Mouse (Mus musculus) small intestine, adult 2 months (tissue): ENCODE results near the gene Spryd7. TPM values are rescaled to one million over a fixed set of nuclear protein-coding genes. Genes with fewer than 3 reads are reported as not detected.
A peak's percentile ranks its signal among the peaks of the same experiment; 100 is the strongest.

ENCODE experiments used
- H3K27ac ChIP-seq: fragments of 200-500 bp; 2 replicates; pipeline ENCODE4 v1.5.1; 2012; ENCODE audit warnings: low read depth, low read length, control low read depth, inconsistent platforms; ENCODE audit not compliant: insufficient read depth
- H3K27me3 ChIP-seq: fragments of 200-500 bp; 2 replicates; pipeline ENCODE4 v1.6.1; 2012; ENCODE audit warnings: mild to moderate bottlenecking, moderate library complexity, low read length, inconsistent platforms; ENCODE audit not compliant: control insufficient read depth, insufficient read depth
- H3K36me3 ChIP-seq: fragments of 200-500 bp; 2 replicates; pipeline ENCODE4 v1.6.1; 2012; ENCODE audit warnings: mild to moderate bottlenecking, low read length, control low read depth, inconsistent platforms; ENCODE audit not compliant: control insufficient read depth, insufficient read depth
- H3K4me1 ChIP-seq: fragments of 200-500 bp; 2 replicates; pipeline ENCODE4 v1.6.1; 2012; ENCODE audit warnings: low read length, inconsistent platforms, mixed read lengths; ENCODE audit not compliant: control insufficient read depth, insufficient read depth, insufficient read length
- H3K4me3 ChIP-seq: fragments of 200-500 bp; 2 replicates; pipeline ENCODE4 v1.5.1; 2012; ENCODE audit warnings: low read depth, mild to moderate bottlenecking, control low read depth, inconsistent platforms, low read length, moderate library complexity
- CTCF ChIP-seq: fragments of 200-500 bp; IDR thresholded peaks from 2 replicates; pipeline ENCODE4 v1.5.1; 2012; ENCODE audit warnings: low read depth, mild to moderate bottlenecking, control low read depth, inconsistent platforms, low read length, moderate library complexity, mixed read lengths; ENCODE audit not compliant: insufficient replicate concordance, insufficient read length; ENCODE audit errors: extremely low read depth
- POLR2A ChIP-seq: fragments of 200-500 bp; IDR thresholded peaks from 2 replicates; pipeline ENCODE4 v1.6.1; 2012; ENCODE audit warnings: low read depth, mild to moderate bottlenecking, control low read depth, inconsistent platforms, low read length, moderate library complexity
- WGBS: fragments of 180-500 bp; shearing (Covaris S2); methylation state at CpG from one replicate; pipeline ENCODE4 v1.1.7; 2018; 5-methylcytosine and 5-hydroxymethylcytosine counted together
- polyA plus RNA-seq: library from polyadenylated mRNA; depleted of rRNA; stranded (reverse); fragments of >200 nt; gene quantifications from 2 replicates; pipeline ENCODE4 v1.2.3, GENCODE M21; 2012

The Spryd7 gene
- polyA plus RNA-seq, 1 experiment: 31.8 TPM

- H3K36me3 ChIP-seq: peaks cover 6% of the 10 kb centered on the region
- peak overlapping the region; percentile 55; the same call in 1 of the 2 replicates for H3K27ac ChIP-seq
- H3K27me3 ChIP-seq: no peaks in the 10 kb centered on the region
- H3K4me3 ChIP-seq: no peak overlapping the region
- 35% methylated on average over 2 of the region's 2 CpGs for WGBS
- TF ChIP-seq CTCF (no peak), POLR2A (no peak)
- peaks cover 11% of the 10 kb centered on the region; the same call in 1 of the 2 replicates for H3K4me1 ChIP-seq
Measured at GRCm38 (mm10) chr14:61530396-61530795, 26.3 kb downstream of the Spryd7 start.

DNA sequence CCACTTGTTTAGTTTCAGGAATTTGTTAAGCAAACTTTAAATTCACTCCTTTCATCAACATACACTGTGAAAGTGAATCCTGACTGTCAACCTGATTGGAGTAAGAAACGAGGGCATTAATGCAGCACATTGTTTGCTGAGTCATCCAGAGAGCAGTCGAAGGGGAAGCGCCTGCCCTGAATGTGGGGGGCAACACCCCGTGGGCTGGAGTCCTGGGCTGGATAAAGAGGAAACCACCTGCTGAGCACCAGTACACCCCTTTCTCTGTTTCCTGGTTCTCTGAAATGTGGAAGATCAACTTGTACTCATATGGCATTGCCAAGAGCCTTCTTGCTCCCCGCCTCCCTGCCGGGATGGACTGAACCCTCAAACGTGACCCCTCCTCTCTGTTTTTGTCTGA lies 27.2 kb downstream of the Spryd7 start:
- 75% methylated on average over 7 of the region's 7 CpGs for WGBS
- Histone ChIP-seq H3K4me1 (peaks cover 11% of the 10 kb centered on the region; the same call in 1 of the 2 replicates), H3K4me3 (no peak overlapping the region), H3K27ac (no peak overlapping the region), H3K36me3 (peaks cover 2% of the 10 kb centered on the region), H3K27me3 (no peaks in the 10 kb centered on the region)
- no peak for TF ChIP-seq CTCF
- no peak for TF ChIP-seq POLR2A

DNA sequence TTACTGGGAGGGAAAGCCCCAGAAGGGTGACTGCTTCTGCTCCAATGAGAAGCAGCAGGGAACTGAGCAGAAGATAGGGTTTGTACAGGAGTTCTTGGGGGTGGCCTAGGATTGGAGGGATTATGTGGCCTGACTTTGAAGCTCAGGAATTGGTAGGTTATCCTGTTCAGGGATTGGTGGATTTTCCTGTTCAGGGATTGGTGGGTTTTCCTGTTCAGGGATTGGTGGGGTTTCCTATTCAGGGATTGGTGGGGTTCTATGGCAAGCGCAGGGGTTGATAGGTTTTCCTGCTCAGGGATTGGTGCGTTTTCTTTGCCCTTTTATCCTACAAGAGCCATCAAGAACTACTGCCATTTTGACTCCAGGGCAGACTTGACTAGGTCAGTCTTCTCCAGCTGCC lies 30.7 kb downstream of the Spryd7 start:
- TF ChIP-seq POLR2A (no peak), CTCF (no peak)
- Histone ChIP-seq H3K36me3 (no peaks in the 10 kb centered on the region), H3K27ac (no peak overlapping the region), H3K4me3 (no peak overlapping the region), H3K4me1 (peaks cover 4% of the 10 kb centered on the region; the same call in 1 of the 2 replicates), H3K27me3 (no peaks in the 10 kb centered on the region)
- 95% methylated on average over 2 of the region's 2 CpGs for WGBS

DNA sequence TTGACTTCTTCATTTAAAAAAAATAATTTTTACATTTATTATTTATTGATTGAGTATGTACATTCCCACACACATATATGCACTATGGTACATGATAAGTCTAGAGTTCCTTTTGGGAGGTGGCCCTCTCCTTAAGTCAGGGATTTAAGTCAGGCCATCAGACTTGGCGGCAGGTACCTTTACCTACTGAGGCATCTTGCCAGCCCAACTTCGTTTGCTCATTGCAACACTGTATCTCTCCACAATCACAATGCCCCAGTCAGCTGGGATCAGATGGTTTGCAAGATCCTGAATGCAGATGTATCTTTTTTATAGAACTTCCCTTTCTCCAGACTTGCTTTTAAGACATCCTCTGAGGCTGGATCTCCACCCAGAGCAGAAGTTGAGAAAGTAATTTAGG lies 32.9 kb downstream of the Spryd7 start:
- Histone ChIP-seq H3K4me3 (no peak overlapping the region), H3K4me1 (no peaks in the 10 kb centered on the region), H3K36me3 (no peaks in the 10 kb centered on the region), H3K27ac (no peak overlapping the region), H3K27me3 (no peaks in the 10 kb centered on the region)
- no peak for TF ChIP-seq POLR2A
- TF ChIP-seq CTCF: no peak
- WGBS: 64% methylated on average over 2 of the region's 2 CpGs

DNA sequence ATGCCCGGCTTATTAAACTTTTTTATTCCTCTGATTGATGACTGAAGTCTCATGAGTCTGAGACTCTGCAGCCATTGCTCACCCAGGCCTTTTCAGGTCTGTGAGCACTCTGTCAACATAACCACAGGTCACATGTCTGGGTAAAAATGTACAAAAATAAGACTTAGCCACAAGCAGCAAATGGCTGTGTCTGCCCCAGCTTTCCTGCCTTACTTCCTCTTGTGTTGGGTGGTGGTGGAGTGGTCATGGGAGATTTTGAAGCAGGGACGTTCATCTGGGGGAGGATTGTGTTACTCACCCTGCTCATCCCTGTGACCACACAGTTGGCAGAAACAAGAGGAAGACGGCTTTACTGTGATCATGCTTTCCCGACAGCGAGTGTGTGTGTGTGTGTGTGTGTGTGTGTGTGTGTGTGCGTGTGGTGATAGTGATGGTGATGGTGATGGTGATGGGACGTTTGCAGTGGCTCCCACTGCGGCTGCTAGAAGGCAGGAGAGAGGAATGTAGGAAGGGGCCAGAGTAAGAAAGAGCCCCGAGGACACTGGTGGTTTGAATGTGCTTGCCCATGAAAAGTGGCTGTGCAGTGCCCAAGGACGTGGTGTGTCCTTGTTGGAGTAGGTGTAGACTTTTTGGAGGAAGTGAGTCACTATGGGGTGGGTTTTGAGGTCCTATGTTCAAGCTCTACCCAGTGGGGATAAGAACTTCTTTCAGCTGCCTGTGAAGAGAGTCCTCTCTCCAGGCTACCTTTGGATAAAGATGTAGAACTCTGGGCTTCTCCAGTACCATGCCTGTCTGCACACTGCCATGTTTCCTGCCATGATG lies 37.8 kb downstream of the Spryd7 start:
- Histone ChIP-seq H3K27me3 (no peaks in the 10 kb centered on the region), H3K4me1 (no peaks in the 10 kb centered on the region), H3K36me3 (no peaks in the 10 kb centered on the region), H3K4me3 (no peak overlapping the region), H3K27ac (no peak overlapping the region)
- WGBS: 78% methylated on average over 10 of the region's 10 CpGs
- no peak for TF ChIP-seq POLR2A

DNA sequence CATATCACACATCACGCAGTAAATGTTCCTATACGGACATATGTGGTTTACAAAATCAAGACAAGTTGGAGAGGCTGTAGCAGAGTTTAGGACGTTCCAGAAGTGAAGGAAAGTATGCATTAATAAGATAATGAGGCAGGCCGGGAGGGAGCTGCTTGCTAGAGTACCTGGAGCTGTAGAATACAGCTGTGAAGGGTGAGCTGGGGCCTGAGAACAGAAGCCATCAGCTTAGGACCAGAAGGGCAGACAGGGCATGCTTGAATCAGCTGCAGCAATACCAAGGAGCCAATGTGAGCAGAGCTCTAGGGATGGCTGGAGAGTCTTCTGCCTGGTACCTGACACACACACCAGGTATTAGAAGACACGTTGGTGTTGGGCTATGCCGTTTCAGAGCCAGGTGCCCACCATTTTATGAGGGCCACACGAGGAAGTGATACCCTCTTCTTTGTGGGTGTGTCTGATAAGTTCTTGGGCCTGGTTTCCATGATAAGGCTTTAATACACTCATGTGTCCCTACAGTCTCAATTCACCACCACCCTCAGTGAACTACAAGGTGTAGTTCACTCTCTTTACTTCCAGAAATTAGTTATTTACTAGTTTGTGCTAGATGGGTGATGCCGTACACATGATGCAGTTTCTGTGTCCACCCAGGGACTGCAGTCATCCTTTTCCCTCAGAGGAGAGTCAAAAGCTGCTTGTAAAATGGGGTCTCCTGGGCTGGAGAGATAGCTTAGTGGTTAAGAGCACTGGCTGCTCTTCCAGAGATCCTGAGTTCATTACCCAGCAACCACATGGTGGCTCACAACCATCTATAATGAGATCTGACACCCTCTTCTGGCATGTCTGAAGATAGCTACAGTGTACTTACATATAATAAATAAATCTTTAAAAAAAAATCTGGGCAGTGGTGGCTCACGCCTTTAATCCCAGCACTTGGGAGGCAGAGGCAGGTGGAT lies 39.9 kb downstream of the Spryd7 start:
- TF ChIP-seq CTCF: no peak
- no peak for TF ChIP-seq POLR2A
- no peaks in the 10 kb centered on the region for H3K27me3 ChIP-seq
- no peaks in the 10 kb centered on the region for H3K36me3 ChIP-seq
- H3K4me3 ChIP-seq: no peak overlapping the region
- no peaks in the 10 kb centered on the region for H3K4me1 ChIP-seq
- WGBS: 65% methylated on average over 9 of the region's 9 CpGs
- no peak overlapping the region for H3K27ac ChIP-seq

DNA sequence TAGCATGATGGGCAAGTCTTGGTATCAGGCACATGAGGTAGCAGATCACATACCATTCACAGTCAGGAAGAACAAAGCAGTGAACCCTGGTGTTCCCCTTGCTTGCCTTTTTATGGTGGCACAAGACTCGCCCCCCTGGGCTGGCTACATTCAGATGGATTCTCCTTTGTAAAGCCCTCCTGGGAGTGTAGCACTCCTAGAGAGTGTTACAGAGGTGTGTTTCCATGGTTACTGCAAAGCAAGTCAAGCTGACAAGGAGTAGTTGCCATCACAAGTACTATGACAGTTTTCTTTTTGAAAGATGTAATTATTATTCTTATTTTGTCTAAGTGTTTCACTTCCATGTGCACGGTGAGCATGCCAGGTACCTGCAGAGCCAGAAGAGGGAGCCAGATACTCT lies 45.2 kb downstream of the Spryd7 start:
- H3K4me3 ChIP-seq: no peak overlapping the region
- 76% methylated on average over 2 of the region's 2 CpGs for WGBS
- TF ChIP-seq POLR2A (no peak), CTCF (no peak)
- no peaks in the 10 kb centered on the region for H3K27me3 ChIP-seq
- no peak overlapping the region for H3K27ac ChIP-seq
- H3K36me3 ChIP-seq: no peaks in the 10 kb centered on the region
- H3K4me1 ChIP-seq: no peaks in the 10 kb centered on the region
